Mouse (Mus musculus) erythroblast, embryonic 14.5 days (primary cell): Measurements from ENCODE around the gene Meis1. TPM values are rescaled to one million over a fixed set of nuclear protein-coding genes. Genes with fewer than 3 reads are reported as not detected.

Experiments
- H3K27me3 ChIP-seq: 2 replicates; pipeline ENCODE4 v1.6.1; 2012; ENCODE audit warnings: inconsistent platforms; ENCODE audit not compliant: control insufficient read depth
- H3K36me3 ChIP-seq: 2 replicates; pipeline ENCODE4 v1.6.1; 2012; ENCODE audit warnings: mild to moderate bottlenecking, inconsistent platforms; ENCODE audit not compliant: control insufficient read depth
- H3K4me1 ChIP-seq: 2 replicates; pipeline ENCODE4 v1.6.1; 2012; ENCODE audit warnings: inconsistent platforms; ENCODE audit not compliant: control insufficient read depth
- H3K4me3 ChIP-seq: replicated peaks from 2 replicates; pipeline ENCODE3; 2012; ENCODE audit warnings: moderate library complexity, mild to moderate bottlenecking, inconsistent platforms
- H3K9me3 ChIP-seq: 2 replicates; pipeline ENCODE4 v1.6.1; 2012; ENCODE audit warnings: low read length, inconsistent platforms, mixed read lengths; ENCODE audit not compliant: control insufficient read depth
- GATA1 ChIP-seq: IDR thresholded peaks from 2 replicates; pipeline ENCODE4 v1.6.1; 2012; ENCODE audit warnings: low read length, inconsistent platforms, mixed read lengths
- TAL1 ChIP-seq: IDR thresholded peaks from 3 replicates; pipeline ENCODE4 v1.6.1; 2012; ENCODE audit warnings: low read length, inconsistent platforms, mixed read lengths
- polyA plus RNA-seq: library from polyadenylated mRNA; stranded (reverse); fragments of >175 nt; gene quantifications from 2 replicates; pipeline ENCODE4 v1.2.3, GENCODE M21; 2012

Gene Meis1
- polyA plus RNA-seq, 1 experiment, result 0.06 TPM

DNA sequence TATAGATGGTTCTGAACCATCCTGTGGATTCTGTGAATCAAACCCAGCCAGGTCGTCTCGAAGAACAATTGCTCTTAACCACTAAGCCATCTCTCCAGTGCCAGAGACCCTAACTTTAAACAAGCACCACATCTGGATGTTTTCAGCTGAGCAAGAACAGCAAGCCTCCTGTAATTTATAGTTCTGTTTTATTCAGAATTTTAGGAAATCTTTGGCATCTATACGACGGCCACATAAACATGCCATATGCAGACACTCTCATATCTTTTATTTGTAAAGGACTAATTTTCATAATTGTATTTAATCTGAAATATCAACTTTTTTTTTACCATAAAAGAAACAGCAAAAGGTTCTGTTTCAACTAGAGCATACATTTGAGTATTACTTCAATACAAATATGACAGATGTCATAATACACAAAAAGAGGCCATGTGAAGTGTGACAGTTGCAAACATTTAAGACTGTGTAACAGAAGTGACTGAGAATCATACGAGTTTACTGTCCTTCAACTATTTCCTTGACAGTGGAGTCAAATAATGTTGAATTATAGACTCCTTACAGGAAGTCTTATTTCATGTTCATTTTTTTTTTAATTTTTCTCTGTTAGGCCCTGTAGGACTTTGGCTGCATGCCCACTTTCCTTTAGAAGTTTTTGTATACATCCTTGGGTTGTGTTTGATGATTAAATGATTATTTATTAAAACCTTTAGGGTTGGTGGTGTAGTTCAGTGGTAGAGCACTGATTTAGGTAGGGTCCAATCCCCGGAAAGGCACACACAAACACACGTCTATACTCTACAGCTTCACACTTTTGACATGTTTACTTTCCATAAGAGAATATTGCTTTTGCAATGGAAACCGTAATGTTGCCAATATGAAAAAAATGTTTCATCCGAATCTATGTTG lies 13.5 kb downstream of the Meis1 start:
- Histone ChIP-seq H3K4me3 (no peak overlapping the region), H3K27me3 (peaks cover 1% of the 10 kb centered on the region; the same call in 1 of the 2 replicates), H3K4me1 (no peaks in the 10 kb centered on the region), H3K36me3 (no peaks in the 10 kb centered on the region), H3K9me3 (no peaks in the 10 kb centered on the region)
- no peak for TF ChIP-seq TAL1
- no peak for TF ChIP-seq GATA1

DNA sequence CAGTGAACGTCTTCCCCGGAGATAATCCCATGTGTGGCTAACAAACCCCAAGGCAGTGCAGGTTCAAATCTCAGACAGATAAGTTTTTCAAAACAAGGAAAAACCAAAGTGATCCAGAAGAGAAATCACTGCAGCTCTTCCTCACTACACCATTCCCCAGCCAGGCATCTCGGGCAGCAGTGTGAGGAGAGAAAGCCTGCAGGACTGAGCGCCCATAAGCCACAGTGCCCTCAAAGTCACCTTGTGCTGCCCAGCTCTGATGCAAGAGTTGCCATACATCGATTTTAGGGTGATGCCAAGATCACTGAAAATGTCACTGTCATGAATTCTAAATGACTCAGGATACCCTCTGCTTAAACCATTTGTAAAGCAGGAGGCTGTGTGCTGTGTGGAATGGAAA lies 15.7 kb downstream of the Meis1 start:
- H3K27me3 ChIP-seq, result no peaks in the 10 kb centered on the region
- H3K9me3 ChIP-seq, result no peaks in the 10 kb centered on the region
- no peak overlapping the region for H3K4me3 ChIP-seq
- no peaks in the 10 kb centered on the region for H3K4me1 ChIP-seq
- no peaks in the 10 kb centered on the region for H3K36me3 ChIP-seq
- TF ChIP-seq GATA1 (no peak), TAL1 (no peak)

DNA sequence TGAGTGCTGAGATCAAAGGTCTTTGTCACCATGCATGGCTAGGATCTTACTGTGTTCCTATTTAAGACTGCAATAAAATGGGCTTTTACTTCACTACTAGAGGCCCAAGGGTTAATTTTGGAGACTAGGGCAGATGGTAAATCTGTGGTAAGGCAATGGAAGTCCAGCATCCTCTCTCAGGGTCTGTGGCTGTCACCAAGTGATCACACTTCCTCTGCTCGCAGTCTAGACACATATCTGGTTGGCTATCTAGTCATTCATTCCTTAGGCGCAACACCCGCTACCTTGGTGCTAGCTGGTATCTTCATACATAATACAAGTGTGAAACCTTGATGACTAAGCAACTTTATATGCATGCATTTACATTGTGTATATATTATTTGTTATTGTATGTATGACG lies 22.0 kb downstream of the Meis1 start:
- Histone ChIP-seq H3K9me3 (no peaks in the 10 kb centered on the region), H3K4me1 (no peaks in the 10 kb centered on the region), H3K27me3 (no peaks in the 10 kb centered on the region), H3K4me3 (no peak overlapping the region), H3K36me3 (no peaks in the 10 kb centered on the region)
- TF ChIP-seq GATA1 (no peak), TAL1 (no peak)

DNA sequence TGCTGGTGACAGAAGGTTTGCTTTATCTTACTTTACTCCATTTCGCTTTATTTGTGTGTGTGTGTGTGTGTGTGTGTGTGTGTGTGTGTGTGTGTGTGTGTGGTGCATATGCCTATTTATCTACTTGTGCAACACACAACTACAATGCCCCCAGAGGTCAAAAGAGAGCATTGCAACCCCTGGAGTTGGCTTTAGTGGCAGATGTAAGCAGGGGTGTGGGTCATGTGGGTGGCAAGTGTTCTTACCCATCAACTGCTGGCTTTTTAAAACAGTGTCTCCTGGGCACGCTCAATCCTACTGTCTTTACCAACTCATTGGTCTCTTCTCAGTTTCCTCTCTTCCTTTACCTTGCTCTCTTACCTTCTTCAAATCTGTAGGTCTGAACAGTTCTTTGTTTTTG lies 22.5 kb downstream of the Meis1 start:
- Histone ChIP-seq H3K27me3 (no peaks in the 10 kb centered on the region), H3K9me3 (no peaks in the 10 kb centered on the region), H3K4me3 (no peak overlapping the region), H3K4me1 (no peaks in the 10 kb centered on the region), H3K36me3 (no peaks in the 10 kb centered on the region)
- TF ChIP-seq GATA1 (no peak), TAL1 (no peak)

DNA sequence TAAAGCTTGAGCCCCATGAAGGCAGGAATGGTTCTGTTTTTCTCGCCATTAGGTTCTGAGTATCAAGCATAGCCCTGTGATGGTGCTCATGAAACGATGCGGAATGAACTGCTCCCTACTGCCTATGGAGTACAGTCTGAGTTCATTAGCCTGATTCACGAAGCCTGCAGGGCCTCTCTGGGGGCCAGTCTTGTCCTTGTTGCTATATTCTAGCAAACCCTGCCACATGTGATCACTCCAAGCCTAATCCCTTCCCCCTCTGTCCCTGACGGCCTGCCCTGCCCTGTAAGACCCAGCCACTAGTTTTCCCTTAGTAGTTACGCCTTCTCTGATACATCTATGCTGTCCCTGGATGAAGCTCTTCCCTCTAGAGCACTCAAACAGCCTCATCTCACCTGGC lies 26.0 kb downstream of the Meis1 start:
- Histone ChIP-seq H3K4me3 (no peak overlapping the region), H3K36me3 (no peaks in the 10 kb centered on the region), H3K4me1 (no peaks in the 10 kb centered on the region), H3K27me3 (no peaks in the 10 kb centered on the region), H3K9me3 (no peaks in the 10 kb centered on the region)
- TF ChIP-seq TAL1, result no peak
- no peak for TF ChIP-seq GATA1

DNA sequence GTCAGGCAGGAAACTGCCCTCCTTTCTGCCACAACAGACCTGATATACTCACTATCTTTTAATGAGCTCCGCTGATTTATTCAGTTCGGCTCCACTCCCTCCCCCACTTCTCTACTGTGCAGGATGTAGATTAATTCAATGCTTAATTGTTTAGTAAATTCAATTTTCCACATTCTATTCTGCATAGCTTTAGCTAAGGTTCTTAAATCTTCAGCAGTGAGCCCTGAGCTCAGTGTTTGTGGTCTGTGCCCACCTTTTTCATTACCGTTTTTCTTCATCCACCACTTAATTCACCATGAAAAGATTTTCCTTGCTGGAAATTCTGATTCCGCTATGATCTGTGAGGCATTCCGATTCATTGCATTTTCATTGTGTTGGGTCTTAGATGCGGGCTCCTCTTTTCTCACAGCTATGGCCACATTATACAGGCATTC lies 28.5 kb downstream of the Meis1 start:
- H3K4me3 ChIP-seq, result no peak overlapping the region
- no peaks in the 10 kb centered on the region for H3K4me1 ChIP-seq

DNA sequence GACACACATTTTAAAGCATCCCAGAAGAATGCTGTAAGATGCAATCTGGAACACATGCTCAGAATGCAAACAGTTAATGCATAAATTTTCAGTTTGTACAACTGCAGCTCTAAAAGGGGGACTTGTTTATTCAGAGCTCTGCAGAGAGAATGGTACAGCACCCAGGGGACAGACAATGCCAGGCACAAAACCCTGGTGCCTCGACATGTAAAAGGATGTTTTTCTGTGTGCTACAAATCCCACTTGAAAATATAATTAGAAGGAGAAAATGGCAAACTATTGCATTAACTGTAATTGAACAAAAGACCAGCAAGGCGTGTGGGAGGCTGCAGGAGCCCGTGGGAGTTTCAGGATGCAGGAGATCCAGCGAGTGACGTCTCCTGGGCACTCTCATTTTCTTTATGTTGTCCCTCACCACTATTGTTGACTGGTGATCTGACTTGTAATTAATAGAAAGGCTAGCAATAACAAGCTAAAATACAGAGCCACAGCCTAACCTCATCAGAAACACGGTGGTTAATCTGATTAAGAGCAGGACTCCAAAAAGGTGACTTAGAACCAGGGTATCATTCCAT lies 29.0 kb downstream of the Meis1 start:
- H3K4me1 ChIP-seq, result no peaks in the 10 kb centered on the region
- H3K27me3 ChIP-seq, result no peaks in the 10 kb centered on the region
- TF ChIP-seq GATA1, result no peak
- no peak for TF ChIP-seq TAL1
- H3K9me3 ChIP-seq, result no peaks in the 10 kb centered on the region
- H3K4me3 ChIP-seq, result no peak overlapping the region
- no peaks in the 10 kb centered on the region for H3K36me3 ChIP-seq

More for the DNA sequence above, 28.5 kb downstream of the Meis1 start:
- H3K27me3 ChIP-seq, result no peaks in the 10 kb centered on the region
- H3K9me3 ChIP-seq, result no peaks in the 10 kb centered on the region
- TF ChIP-seq GATA1 (no peak), TAL1 (no peak)
- no peaks in the 10 kb centered on the region for H3K36me3 ChIP-seq

DNA sequence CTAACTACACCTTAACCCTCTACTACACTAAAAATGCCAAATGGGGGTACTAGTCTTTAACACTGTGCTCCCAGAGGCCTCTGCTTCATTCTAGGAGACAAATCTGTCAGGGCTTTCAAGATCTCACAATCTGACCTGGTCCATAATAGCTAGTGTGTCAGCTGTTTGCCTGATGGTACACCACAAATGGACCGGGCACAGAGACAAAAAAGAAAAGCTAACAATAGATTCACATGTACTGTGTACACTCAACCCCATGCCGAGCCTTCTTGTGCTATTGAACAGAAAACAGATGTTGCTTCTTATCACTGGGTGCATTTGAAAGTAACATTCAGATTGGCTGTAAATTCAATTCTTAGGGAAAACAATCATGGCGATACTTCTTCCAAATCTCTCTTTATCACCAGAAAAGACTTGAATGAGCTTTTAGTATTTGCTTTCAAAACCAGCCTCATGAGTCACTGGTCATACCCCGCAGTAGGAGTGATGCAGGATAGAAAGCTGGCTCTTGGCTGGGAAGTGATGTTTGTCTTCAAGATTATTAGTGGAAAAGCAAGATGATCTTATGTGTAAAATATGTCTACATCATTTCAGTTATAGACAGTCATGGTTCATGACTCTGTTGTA lies 30.0 kb downstream of the Meis1 start:
- TF ChIP-seq GATA1 (no peak), TAL1 (no peak)
- Histone ChIP-seq H3K4me1 (no peaks in the 10 kb centered on the region), H3K27me3 (no peaks in the 10 kb centered on the region), H3K4me3 (no peak overlapping the region), H3K9me3 (no peaks in the 10 kb centered on the region), H3K36me3 (no peaks in the 10 kb centered on the region)

DNA sequence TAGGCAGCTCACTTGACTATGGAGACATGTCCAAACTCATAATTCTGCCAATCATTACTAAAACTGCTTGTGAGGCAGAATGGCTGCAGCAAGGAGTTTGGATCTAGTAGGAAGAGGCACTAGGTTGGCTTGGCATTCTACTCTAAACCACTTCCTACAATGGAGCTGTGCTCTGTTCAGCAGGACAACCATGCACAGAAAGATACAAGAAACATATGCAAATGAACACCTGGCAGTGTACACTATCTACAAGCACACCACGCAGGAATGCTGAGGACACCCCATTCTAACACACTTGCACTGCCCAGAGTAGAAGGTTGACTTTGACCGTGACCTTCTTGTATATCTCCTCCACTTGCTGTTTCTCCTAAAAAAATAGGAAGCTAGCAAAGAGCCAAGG lies 35.0 kb downstream of the Meis1 start:
- Histone ChIP-seq H3K36me3 (no peaks in the 10 kb centered on the region), H3K27me3 (no peaks in the 10 kb centered on the region), H3K9me3 (no peaks in the 10 kb centered on the region), H3K4me3 (no peak overlapping the region), H3K4me1 (no peaks in the 10 kb centered on the region)
- no peak for TF ChIP-seq GATA1
- no peak for TF ChIP-seq TAL1
